Mouse (Mus musculus) forebrain, embryonic 16.5 days (tissue): ENCODE measurements around the gene Zdhhc18. TPM values are rescaled to one million over a fixed set of nuclear protein-coding genes. Genes with fewer than 3 reads are reported as not detected.
A peak's percentile ranks its signal among the peaks of the same experiment; 100 is the strongest.

ENCODE experiments used
- ATAC-seq: fragments of 200-750 bp; cut with Nextera tagmentation; 2 replicates; pipeline ENCODE4 v1.8.0; 2017; ENCODE audit warnings: mild to moderate bottlenecking, moderate library complexity
- H3K27ac ChIP-seq: fragments of 300-500 bp; sonication (generic); 2 replicates; pipeline ENCODE4 v1.5.1; 2014; ENCODE audit warnings: low read length, control low read depth
- H3K27me3 ChIP-seq: fragments of 300-500 bp; sonication (generic); replicated peaks from 2 replicates; pipeline ENCODE4 v1.6.1; 2014; ENCODE audit warnings: low read length; ENCODE audit not compliant: control insufficient read depth, insufficient read depth
- H3K36me3 ChIP-seq: fragments of 300-500 bp; sonication (generic); 2 replicates; pipeline ENCODE4 v1.6.1; 2014; ENCODE audit not compliant: control insufficient read depth, insufficient read depth
- H3K4me1 ChIP-seq: fragments of 300-500 bp; sonication (generic); replicated peaks from 2 replicates; pipeline ENCODE4 v1.6.1; 2014; ENCODE audit warnings: low read length; ENCODE audit not compliant: control insufficient read depth, insufficient read depth
- H3K4me2 ChIP-seq: fragments of 300-500 bp; sonication (generic); 2 replicates; pipeline ENCODE4 v1.6.1; 2014; ENCODE audit warnings: mild to moderate bottlenecking, low read length, control low read depth
- H3K4me3 ChIP-seq: fragments of 300-500 bp; sonication (generic); replicated peaks from 2 replicates; pipeline ENCODE4 v1.5.1; 2014; ENCODE audit warnings: mild to moderate bottlenecking, low read length, control low read depth
- H3K9ac ChIP-seq: fragments of 300-500 bp; sonication (generic); replicated peaks from 2 replicates; pipeline ENCODE4 v1.6.1; 2014; ENCODE audit warnings: low read depth, low read length, control low read depth
- H3K9me3 ChIP-seq: fragments of 300-500 bp; sonication (generic); 2 replicates; pipeline ENCODE4 v1.6.1; 2016; ENCODE audit warnings: low read length; ENCODE audit not compliant: control insufficient read depth
- WGBS: fragments of 180-500 bp; shearing (Covaris S2); extraction: QIAGEN DNeasy Blood & Tissue Kit; methylation state at CpG from one replicate; pipeline ENCODE4 v1.1.7; 2014; 5-methylcytosine and 5-hydroxymethylcytosine counted together
- polyA plus RNA-seq: library from polyadenylated mRNA; unstranded; fragments of >200 nt; fragmentation: Nextera tagmentation; extraction: Ambion mirVana; gene quantifications from 2 replicates; pipeline ENCODE4 v1.2.1, GENCODE M21; 2015

Zdhhc18 gene
- polyA plus RNA-seq, 1 experiment from 2014 or later, result 4.5 TPM

- 85% methylated on average over 9 of the region's 9 CpGs for WGBS
- no peak for ATAC-seq
- H3K36me3 ChIP-seq, result peaks cover 9% of the 10 kb centered on the region
Observed at GRCm38 (mm10) chr4:133626621-133627020, 23.3 kb downstream of the Zdhhc18 start.

GRCm38 (mm10) chr4:133626221-133626620 lies 23.7 kb downstream of the Zdhhc18 start:
- no peak overlapping the region for H3K4me2 ChIP-seq
- no peak overlapping the region for H3K9ac ChIP-seq
- H3K9me3 ChIP-seq, result no peaks in the 10 kb centered on the region
- H3K4me3 ChIP-seq, result no peak overlapping the region
- H3K36me3 ChIP-seq, result peaks cover 9% of the 10 kb centered on the region
- WGBS, result 45% methylated on average over 5 of the region's 5 CpGs
- peaks cover 2% of the 10 kb centered on the region for H3K4me1 ChIP-seq
- no peaks in the 10 kb centered on the region for H3K27me3 ChIP-seq
- no peak for ATAC-seq
- no peak overlapping the region; the same call in 1 of the 2 replicates for H3K27ac ChIP-seq

More at GRCm38 (mm10) chr4:133626621-133627020, 23.3 kb downstream of the Zdhhc18 start:
- Histone ChIP-seq H3K27ac (no peak overlapping the region), H3K4me1 (peaks cover 6% of the 10 kb centered on the region), H3K27me3 (no peaks in the 10 kb centered on the region), H3K4me2 (no peak overlapping the region), H3K9me3 (no peaks in the 10 kb centered on the region), H3K9ac (no peak overlapping the region), H3K4me3 (no peak overlapping the region)

DNA sequence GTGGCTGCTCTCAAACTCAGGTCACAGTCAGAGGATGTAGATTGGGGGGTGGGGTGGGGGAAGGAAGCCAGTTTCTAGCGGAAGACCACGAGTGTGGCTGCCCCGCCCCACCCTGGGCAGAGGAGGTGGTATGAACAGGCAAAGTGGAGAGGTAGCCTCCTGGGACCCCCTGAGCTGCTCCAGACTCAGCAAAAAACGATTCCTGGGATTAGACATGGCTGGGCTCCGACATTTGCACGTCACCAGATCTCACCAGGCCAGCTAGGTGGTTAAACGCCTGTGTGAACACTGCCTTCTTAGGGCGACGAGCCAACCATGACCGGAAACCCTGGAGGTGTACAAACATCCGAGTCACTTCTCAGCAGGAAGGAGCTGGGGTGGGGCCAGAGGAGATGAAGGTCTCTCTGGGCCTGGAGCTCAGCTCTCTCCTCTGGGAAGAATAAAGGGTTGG lies 24.3 kb downstream of the Zdhhc18 start:
- no peak for ATAC-seq
- H3K4me1 ChIP-seq, result no peaks in the 10 kb centered on the region; the same call in 1 of the 2 replicates
- H3K4me3 ChIP-seq, result no peak overlapping the region
- 66% methylated on average over 11 of the region's 11 CpGs for WGBS
- H3K9me3 ChIP-seq, result no peaks in the 10 kb centered on the region
- H3K27ac ChIP-seq, result peak overlapping the region; percentile 28; the same call in 1 of the 2 replicates
- H3K4me2 ChIP-seq, result no peak overlapping the region
- H3K27me3 ChIP-seq, result no peaks in the 10 kb centered on the region
- H3K36me3 ChIP-seq, result peaks cover 9% of the 10 kb centered on the region
- no peak overlapping the region for H3K9ac ChIP-seq

DNA sequence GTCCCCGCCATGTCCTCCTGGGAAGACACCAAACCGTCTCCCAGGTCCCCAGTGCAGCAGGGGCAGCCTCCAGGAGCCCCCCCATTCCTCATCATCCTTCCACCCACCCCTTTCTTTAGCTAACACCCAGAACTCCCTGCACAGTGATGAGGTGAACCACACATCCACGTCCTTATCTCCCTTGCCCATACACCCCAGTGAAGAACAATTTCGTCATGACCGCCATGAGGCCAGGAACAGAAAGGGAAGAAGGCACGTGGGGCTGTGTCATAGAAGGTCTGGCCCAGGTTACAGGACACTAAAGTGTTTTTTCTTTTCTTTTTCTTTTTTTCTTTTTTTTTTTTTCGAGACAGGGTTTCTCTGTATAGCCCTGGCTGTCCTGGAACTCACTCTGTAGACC lies 25.1 kb downstream of the Zdhhc18 start:
- 96% methylated on average over 7 of the region's 7 CpGs for WGBS

DNA sequence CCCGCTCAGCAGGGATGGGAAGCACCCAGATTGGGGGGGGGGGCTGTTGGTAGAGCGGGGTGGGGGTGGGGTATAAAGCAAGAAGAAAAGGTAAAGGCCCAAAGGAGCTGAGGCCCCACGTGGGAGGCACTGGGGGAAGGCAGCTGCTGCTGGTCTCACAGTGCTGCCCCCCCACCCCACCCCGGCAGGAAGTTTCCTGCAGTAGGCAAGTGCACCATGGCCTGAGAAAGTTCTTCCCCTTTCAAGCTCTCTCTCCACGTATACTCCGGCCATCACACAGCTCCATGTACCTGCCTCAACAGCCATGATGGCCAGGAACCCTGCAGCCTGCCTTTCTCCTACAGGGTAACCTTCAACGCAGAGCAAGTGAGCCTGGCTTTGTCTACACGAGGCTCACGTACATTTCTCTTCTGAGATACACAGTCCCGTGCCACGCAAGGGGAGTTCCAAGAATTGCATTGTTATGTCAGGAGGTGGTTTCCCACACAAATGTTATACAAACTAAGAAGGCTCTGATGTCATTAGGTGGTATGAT lies 27.7 kb downstream of the Zdhhc18 start:
- H3K4me1 ChIP-seq, result peaks cover 4% of the 10 kb centered on the region; the same call in 1 of the 2 replicates
- H3K27me3 ChIP-seq, result no peaks in the 10 kb centered on the region
- no peaks in the 10 kb centered on the region for H3K9me3 ChIP-seq
- H3K9ac ChIP-seq, result no peak overlapping the region
- no peak overlapping the region for H3K4me3 ChIP-seq
- no peak for ATAC-seq
- H3K36me3 ChIP-seq, result peaks cover 9% of the 10 kb centered on the region
- no peak overlapping the region for H3K4me2 ChIP-seq
- H3K27ac ChIP-seq, result no peak overlapping the region
- WGBS, result 80% methylated on average over 11 of the region's 11 CpGs

More for the DNA sequence above, 25.1 kb downstream of the Zdhhc18 start:
- H3K9me3 ChIP-seq, result no peaks in the 10 kb centered on the region
- H3K4me3 ChIP-seq, result no peak overlapping the region
- no peak overlapping the region for H3K9ac ChIP-seq
- ATAC-seq, result no peak
- no peak overlapping the region for H3K27ac ChIP-seq
- H3K4me1 ChIP-seq, result peaks cover 1% of the 10 kb centered on the region; the same call in 1 of the 2 replicates
- no peaks in the 10 kb centered on the region for H3K27me3 ChIP-seq
- peaks cover 9% of the 10 kb centered on the region for H3K36me3 ChIP-seq
- no peak overlapping the region for H3K4me2 ChIP-seq

- Histone ChIP-seq H3K9ac (no peak overlapping the region), H3K27ac (no peak overlapping the region), H3K27me3 (no peaks in the 10 kb centered on the region), H3K4me3 (no peak overlapping the region), H3K4me1 (peaks cover 4% of the 10 kb centered on the region; the same call in 1 of the 2 replicates), H3K36me3 (peaks cover 4% of the 10 kb centered on the region; the same call in 1 of the 2 replicates), H3K4me2 (no peak overlapping the region), H3K9me3 (no peaks in the 10 kb centered on the region)
- no peak for ATAC-seq
- WGBS, result 92% methylated on average over 8 of the region's 8 CpGs
Observed at GRCm38 (mm10) chr4:133620668-133621067, 29.3 kb downstream of the Zdhhc18 start.

DNA sequence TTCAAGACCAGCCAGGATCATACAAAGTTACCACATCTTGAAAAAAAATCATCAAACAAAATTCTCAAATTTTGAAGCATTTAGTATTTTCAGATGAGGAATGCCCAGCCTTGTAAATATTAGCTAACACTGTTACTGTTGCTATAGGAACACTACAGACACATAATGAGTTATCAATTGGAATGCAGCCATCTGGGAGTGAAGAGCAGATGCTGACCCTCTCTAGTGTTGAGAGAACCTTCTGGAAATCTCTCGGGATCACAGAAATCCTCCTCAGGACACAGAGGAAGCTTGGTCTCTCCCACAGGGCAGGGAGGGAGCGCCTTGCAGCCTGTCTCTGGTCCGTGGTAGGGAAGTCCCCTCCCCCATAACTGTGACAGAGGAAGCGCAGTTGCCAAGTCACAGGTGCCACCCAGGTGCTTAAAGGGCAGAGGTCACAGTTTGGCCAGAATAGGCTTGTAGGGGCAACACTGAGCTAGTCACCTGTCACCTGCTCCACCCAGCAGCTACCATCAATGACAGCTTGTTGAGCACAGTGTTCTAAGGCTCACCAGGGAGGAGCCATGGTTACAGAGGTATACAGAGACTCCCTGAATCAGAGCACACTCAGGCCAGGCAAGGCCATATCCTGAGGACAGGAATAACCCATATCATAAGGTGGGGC lies 30.3 kb downstream of the Zdhhc18 start:
- Histone ChIP-seq H3K4me3 (no peak overlapping the region), H3K36me3 (no peaks in the 10 kb centered on the region; the same call in 1 of the 2 replicates), H3K27ac (no peak overlapping the region), H3K4me1 (peaks cover 4% of the 10 kb centered on the region; the same call in 1 of the 2 replicates), H3K27me3 (no peaks in the 10 kb centered on the region), H3K9ac (no peak overlapping the region), H3K4me2 (no peak overlapping the region), H3K9me3 (no peaks in the 10 kb centered on the region)
- 74% methylated on average over 4 of the region's 4 CpGs for WGBS
- ATAC-seq, result no peak

DNA sequence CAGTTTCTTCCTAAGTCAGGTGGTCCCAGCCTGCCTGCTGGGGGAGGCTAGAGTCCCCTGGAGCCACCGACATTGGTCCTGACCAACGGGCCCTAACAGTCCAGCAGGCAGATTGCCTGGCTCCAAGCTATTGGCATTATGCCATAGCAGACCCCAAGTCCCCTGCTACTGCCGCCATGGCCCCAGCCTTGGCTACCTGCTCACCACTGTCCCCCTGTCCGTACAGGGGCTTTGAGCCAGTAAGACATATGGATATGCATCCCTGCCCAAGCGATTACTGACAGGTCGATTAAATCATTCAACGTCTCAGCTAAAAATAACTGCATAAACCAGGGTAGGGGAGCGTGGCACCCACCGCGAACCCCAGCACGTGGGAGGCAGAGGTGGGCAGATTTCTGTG lies 32.0 kb downstream of the Zdhhc18 start:
- no peak overlapping the region for H3K9ac ChIP-seq
- 90% methylated on average over 11 of the region's 11 CpGs for WGBS
- no peak for ATAC-seq
- no peak overlapping the region for H3K4me2 ChIP-seq
- no peaks in the 10 kb centered on the region for H3K36me3 ChIP-seq
- H3K4me1 ChIP-seq, result peaks cover 4% of the 10 kb centered on the region; the same call in 1 of the 2 replicates
- H3K4me3 ChIP-seq, result no peak overlapping the region
- H3K27ac ChIP-seq, result no peak overlapping the region
- no peaks in the 10 kb centered on the region for H3K9me3 ChIP-seq
- no peaks in the 10 kb centered on the region for H3K27me3 ChIP-seq

GRCm38 (mm10) chr4:133615416-133615815 lies 34.5 kb downstream of the Zdhhc18 start:
- Histone ChIP-seq H3K4me1 (peaks cover 4% of the 10 kb centered on the region; the same call in 1 of the 2 replicates), H3K4me3 (no peak overlapping the region), H3K4me2 (no peak overlapping the region), H3K27me3 (no peaks in the 10 kb centered on the region), H3K9me3 (0 out of 2 replicates have a peak, but pooled peaks cover 2% of the 10 kb centered on the region), H3K27ac (no peak overlapping the region), H3K36me3 (peaks cover 10% of the 10 kb centered on the region), H3K9ac (no peak overlapping the region)
- no peak for ATAC-seq
- WGBS, result 90% methylated on average over 10 of the region's 10 CpGs
